Mouse (Mus musculus) thymus, postnatal 0 days (tissue): ENCODE data around the gene Ppp1r12b. TPM values are rescaled to one million over a fixed set of nuclear protein-coding genes. Genes with fewer than 3 reads are reported as not detected.

Experiments
- DNase-seq: peaks from one replicate; pipeline ENCODE4 v3.0.0-alpha.2; 2015; ENCODE audit warnings: low spot score
- microRNA-seq: library from miRNA; unstranded; fragments of <30 nt; microRNA quantifications from one replicate; pipeline ENCODE4, GENCODE M21; 2016; ENCODE audit warnings: borderline number of aligned reads
- polyA plus RNA-seq: library from polyadenylated mRNA; unstranded; fragments of >200 nt; fragmentation: Nextera tagmentation; extraction: Ambion mirVana; gene quantifications from 2 replicates; pipeline ENCODE4 v1.2.1, GENCODE M21; 2015

The Ppp1r12b gene
- polyA plus RNA-seq, 1 experiment from 2014 or later, result 7.0 TPM

DNA sequence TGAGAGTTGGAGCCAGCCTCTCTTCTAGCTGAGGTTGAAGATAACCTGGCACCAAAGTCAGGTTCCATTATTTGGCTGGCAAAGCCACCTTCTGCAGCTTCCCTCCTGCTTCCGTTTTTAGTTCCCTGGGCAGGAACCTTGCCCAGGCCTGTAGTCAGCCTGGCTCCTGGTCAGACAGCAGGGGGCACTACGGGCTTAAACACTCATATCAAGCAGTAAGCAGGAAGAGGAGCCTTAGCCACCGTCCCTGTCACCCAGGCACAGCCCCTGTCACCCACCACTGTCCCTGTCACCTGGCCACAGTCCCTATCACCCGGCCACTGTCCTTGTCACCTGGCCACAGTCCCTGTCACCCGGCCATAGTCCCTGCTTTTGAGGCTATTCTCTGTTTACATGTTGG lies 230.5 kb downstream of the Ppp1r12b start:
- DNase-seq, result peak; percentile 37

DNA sequence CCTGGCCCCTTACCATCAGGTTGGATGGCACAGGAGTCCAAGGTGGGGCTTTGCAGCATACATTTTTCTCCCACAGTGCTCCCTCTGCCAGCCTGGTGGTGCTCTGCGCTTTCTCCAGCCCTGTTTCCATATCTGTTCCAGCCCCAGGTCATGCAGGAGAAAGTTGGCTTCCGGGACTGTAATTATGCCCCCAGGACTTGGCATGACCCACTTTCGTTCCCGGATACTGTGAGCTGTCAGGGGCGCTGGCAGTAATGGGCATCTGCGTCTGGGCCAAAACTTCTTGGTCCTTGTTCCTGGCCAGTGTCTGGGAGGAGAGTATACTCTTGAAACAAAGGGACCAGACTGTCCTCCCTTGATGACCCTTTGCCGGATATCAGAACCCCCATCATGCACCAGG lies 232.9 kb downstream of the Ppp1r12b start:
- no peak for DNase-seq

DNA sequence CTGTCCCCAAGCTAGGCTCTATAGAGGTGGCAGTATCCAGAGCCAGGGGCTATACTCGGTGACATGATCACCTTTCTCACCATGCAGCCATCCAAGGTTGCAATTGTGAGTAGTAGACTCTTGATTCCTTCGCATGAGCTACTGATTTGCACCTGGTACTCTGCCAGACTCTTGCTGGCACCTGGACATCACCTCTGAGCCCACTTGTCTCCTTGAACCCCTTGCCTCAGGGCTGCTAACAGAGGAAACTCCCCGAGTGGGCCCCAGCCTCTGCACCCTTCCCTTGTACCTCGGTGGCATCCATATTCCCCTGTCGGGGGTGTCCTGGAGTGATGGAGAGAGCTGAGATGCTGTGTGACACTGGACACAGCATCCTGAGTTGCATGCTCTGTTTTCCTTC lies 234.3 kb downstream of the Ppp1r12b start:
- DNase-seq, result no peak

DNA sequence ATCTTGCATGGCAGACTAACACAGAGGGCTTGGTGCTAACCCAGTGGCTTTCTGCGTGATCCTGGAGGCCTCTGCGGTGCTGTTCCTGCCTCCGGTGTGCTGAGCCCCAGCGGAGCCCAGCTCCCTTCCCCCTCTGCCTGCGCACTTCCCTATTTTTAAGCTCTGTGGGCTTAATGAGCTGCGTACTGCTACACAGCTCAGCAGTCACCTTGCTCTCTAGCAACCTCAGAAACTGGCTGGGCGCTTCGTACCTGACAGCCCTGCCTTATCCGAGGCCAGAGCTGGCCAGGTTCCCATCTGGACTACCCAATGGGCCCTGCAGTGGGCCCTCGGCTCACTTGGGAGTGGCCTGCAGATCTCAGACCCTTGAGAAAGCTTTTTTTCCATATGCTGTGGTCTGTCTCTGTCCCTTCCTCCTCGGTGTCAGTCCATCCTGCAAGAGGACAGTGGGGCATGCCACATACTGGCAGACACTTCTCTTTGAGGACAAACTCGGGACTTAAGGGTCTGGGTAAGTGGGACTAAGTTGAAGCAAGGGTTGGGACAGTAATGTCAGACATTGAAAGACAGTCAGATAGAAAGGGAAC lies 235.9 kb downstream of the Ppp1r12b start:
- no peak for DNase-seq

DNA sequence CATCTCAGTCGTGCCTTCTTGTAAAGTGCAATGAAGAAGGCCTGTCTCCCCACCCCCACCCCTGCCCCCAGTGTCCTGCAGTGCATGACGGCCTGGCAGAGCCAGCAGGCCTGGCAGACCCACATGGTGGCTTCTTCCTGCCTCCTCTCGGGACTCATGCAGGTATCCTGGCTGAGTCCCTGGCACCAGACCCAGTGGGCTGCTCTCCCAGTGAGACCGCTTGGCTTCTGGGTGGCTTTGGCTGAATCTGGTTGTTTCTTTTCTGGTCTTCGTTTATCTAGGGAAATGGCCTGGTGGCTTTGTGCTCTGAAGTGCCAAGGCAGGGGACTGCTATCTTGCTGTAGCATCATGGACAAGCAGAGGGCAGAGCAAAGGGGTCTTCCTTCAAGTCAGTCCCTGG lies 240.7 kb downstream of the Ppp1r12b start:
- no peak for DNase-seq

DNA sequence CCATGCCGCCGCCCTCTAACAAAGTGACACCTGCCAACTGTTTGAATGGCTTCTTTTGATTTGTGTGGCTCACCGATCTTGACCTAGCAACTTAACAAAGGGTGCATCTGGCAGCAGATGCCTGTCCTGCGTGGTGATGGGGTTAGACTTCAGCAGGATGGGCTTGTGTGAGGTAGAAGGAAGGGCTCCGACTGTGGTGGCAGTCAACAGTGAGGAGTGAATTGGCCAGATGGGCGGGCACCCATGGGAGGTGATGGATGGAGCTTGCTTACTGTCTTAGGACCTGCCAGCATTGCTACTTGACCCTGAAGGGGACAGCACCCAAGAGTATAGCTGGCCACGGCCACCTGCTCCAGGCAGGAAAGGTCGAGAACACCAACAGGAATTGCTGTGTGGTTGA lies 241.6 kb downstream of the Ppp1r12b start:
- no peak for DNase-seq

DNA sequence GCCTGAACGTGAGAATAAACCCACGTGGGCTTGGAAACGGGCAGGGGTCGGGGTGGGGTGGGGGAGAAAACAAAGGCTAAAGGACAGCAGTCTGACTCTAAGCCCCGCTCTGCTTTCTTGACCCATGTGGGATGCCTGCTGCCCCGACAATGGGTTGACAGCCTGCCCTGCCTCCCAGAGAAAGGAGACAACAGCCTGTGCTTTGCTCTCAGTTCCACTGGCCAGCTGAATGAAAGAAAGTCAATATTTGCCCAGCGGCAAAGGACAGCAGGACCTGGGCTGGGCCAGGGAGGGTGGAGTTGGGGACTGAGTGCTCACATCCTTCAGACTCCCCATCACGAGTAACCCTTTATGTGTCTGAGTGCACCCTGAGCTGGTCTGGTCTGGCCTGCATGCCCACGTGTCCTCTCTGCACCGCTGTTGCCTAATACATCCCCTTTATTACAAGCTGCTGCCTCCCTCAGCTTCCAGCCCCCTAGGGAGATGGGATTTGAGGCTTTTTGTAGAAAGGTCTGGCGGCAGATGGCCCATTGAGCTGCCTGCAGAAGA lies 242.2 kb downstream of the Ppp1r12b start:
- DNase-seq, result no peak

DNA sequence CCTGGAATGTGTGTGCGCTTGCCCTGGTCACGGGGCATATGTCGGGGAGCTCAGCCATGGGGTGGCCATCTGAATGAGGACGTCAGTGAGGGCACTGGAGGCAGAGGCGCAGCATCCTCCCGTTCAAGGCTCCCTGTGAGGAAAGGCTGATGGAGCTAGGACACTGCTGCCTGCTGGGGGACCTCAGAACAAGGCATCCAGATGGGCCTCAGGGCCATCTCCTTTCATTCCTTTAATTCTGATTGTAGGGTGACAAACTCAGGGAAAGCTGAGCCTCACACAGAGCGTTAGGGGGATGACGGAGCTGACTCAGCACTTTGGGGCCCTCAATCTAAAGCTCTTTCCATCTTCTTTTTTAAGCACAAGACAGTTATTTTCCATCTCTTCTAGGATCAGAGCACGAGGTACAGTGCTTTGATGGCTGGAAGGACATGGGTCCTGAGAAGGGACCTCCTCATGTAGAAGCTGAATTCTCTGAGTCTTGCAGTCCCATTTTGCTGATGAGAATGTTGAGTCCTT lies 242.9 kb downstream of the Ppp1r12b start:
- no peak for DNase-seq

DNA sequence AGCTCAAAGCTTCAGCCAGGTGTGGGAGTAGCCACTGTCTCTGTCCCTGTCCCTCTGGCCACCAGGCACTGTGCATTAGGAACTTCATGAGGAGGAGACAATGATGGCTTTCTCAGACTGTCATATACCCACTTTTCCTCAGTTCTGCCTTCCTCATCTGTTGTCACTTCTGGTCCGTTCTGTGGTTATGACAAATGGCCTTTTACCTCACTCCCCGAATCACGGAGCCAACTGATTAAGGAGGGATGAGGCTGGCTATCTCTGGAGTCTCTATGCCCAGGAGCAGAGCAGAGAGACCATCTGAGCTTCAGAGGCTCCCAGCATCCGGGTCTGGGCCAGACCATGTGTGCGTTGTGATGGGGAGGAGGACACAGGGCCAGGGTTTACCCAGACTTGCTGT lies 244.1 kb downstream of the Ppp1r12b start:
- DNase-seq, result no peak

DNA sequence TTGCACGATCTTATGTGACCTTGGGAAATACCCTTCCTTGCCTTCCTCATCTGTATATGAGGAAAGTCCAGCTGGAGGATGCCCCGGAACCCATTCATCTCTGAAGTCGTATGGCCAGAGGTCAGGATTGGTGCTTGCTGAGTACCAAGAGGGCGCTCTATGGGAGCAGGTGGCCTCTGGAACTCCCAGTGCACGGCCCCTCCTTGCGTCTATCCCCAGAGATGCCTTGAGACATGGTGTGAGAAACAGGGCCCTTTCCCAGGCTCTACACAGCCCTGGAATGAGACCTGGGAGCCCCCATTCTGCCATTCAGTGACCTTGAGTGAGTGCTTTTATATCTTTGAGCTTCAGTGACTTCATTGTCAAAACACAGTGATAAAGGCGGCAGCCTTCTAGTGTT lies 244.7 kb downstream of the Ppp1r12b start:
- no peak for DNase-seq

DNA sequence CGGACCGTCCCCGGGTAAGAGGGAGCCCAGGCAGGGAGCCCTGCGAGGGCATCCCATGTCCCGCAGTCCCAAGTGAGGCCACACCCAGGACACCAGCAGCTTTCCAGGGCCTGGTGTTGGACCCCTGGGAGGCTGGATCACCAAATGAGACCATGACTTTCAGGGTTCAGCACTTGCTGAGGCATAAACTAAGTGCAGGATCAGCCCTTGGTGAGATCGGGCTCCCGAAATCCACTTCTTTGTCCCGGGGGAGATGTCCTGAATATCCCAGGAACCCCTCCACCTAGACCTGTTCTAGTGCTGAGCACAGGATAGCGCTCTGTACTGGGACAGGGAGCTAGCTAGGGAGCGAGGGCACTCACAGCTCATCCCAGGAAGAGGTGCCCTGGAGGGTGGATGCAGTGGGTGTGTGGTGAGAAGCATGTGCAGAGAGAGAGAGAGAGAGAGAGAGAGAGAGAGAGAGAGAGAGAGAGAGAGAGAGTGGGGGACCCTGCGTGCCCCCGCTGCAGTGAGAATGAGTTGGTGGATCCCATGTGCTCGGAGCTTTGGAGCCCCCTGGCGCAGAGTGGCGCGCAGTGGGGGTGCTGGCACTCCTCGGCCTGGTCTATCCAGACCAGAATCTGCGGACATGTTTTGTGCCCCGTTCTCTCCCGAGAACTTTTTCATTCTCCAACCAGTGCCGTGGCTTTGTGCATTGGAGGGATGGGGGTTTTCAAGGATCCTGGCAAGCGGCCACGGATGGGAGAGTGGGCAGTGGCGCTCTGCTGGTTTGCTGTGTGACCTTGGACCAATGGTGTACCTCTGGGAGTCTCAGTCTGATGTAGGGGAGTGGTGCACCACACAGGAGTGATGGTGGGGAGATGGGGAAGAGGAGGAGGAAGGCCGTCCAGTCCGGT lies 246.1 kb downstream of the Ppp1r12b start:
- DNase-seq, result no peak

DNA sequence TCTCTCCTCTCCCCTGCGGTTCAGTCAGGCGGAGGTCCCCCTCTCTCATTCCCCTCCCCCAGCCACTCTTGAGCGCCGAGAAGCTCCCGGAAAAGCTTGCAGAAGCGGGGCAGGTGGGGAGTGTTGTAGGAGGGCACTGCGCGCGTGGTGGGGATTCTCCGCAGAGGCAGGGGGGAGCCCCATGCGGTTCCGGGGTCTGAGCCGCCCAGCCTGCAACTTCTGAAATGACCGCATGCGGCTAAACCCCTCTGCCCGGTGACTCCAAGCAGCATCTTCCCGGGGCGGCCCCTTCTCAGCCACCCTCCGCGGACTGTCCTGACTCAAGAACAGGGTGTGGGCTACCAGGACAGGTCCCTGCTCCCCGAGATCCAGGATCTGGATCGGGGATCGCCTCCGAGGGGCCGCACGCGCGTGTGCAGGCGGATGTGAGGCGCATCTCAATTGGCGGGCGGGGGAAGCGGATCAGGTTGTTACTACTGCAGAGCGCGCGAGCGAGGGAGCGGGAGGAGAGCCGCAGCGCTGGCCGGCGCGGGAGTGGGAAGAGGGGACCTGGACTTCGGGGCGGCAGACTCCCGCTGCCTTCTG lies 246.8 kb downstream of the Ppp1r12b start:
- DNase-seq, result peak; percentile 60

DNA sequence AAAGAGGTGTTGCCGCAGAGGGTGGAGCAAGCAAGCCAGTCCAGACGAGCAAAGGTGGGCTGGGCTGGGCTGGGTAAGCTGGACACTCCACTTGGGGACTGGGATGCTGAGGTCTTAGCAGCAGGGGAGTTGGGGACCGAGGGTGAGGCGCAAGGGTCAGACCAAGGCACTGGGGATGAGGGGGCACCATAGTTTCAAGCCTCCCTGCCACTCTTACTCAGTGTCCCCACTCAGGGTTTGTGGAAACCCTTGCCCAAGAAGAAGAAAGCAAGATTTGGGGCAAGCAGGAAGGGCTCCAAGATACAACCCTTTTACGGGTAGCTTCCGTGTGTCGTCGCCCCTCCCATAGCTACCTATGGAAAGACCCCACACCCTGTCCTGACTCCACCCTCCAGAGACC lies 247.5 kb downstream of the Ppp1r12b start:
- DNase-seq, result no peak

DNA sequence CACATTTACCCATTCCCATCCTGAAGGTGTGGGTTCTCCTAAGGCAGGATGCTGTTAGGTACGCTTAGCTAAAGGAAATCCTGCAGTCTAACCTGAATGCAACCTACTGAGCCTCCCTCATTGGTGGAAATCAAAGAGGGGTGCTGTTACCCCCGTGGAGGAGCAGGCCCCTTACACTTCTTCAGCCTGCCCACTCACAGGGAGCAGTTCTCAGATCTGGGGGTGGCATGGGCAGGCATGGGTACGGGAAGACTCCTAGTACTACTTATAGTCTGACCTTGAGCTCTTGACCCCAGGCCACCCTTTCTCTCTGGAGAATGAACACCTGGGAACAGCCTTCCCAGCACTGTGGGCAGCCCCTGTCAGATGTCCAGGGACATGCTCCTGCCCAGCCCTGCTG lies 248.2 kb downstream of the Ppp1r12b start:
- DNase-seq, result no peak

DNA sequence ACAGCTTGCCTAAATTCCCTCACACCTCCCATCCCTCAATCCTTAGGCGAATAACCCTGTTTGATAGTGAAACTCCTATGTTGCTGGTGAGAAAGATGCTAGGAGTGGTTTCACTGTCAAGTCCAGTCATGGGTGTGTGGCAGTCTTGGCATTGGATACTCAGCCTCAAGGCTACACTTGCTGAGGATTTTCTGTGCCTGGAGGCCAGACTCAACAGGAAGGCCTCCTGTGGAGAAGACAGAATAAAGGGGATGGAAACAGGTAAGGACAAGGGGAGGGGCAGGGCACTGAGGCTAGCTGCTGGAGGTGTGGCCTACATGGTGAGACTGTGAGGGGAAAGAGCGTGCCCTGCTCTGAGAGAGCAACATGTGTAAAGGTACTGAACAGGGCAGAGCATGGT lies 249.2 kb downstream of the Ppp1r12b start:
- DNase-seq, result no peak

Small RNA genes lying within 50 kb of the gene (microRNA-seq; reads per million reads assigned to microRNA genes)
- gene Gm22232, result not detected

Other genes with a start within 250 kb of the Ppp1r12b start
- 51.6 and 57.5 TPM in 2 replicates for gene Ube2t, start 6.6 kb upstream of the Ppp1r12b start, polyA plus RNA-seq
- 0.12 and 0.31 TPM in 2 replicates for gene Lgr6, start 149.3 kb upstream of the Ppp1r12b start, polyA plus RNA-seq
- 108 and 118 TPM in 2 replicates for gene Ptpn7, start 176.8 kb upstream of the Ppp1r12b start, polyA plus RNA-seq
- gene Arl8a, start 190.9 kb upstream of the Ppp1r12b start, polyA plus RNA-seq, result 32.6 and 34.8 TPM in 2 replicates
- 0.09 and 0.13 TPM in 2 replicates for gene Gpr37l1, start 211.7 kb upstream of the Ppp1r12b start, polyA plus RNA-seq